Mouse (Mus musculus) cerebellum, adult 18-20 months (tissue): ENCODE measurements around the gene Prpf18.
"Not testable (repeated sequence)": the region's sequence is repeated elsewhere in the genome, so short reads cannot be mapped to it uniquely, and the experiment has no call there.

Experiments
- DNase-seq, 2 experiments: peaks; one replicate each; pipeline ENCODE4 v3.0.0; 2021

The Prpf18 gene

GRCm38 (mm10) chr2:4614276-4614929 is 37.5 kb downstream of the Prpf18 start:
- not testable (repeated sequence) for DNase-seq

GRCm38 (mm10) chr2:4611704-4612103 is 40.2 kb downstream of the Prpf18 start:
- no peak for DNase-seq

- DNase-seq: no peak
Observed at GRCm38 (mm10) chr2:4611295-4611694, 40.6 kb downstream of the Prpf18 start.

GRCm38 (mm10) chr2:4609433-4609832 is 42.5 kb downstream of the Prpf18 start:
- DNase-seq: no peak

GRCm38 (mm10) chr2:4608253-4608652 is 43.7 kb downstream of the Prpf18 start:
- DNase-seq: no peak

GRCm38 (mm10) chr2:4606559-4606958 is 45.4 kb downstream of the Prpf18 start:
- DNase-seq: no peak

GRCm38 (mm10) chr2:4603361-4603945 is 48.5 kb downstream of the Prpf18 start:
- peak in 1 of 2 experiments; percentile 28 for DNase-seq

GRCm38 (mm10) chr2:4601034-4601890 is 50.7 kb downstream of the Prpf18 start:
- DNase-seq: peak; percentile 80 to 83

- DNase-seq: no peak
Observed at GRCm38 (mm10) chr2:4596992-4597391, 54.9 kb downstream of the Prpf18 start.

GRCm38 (mm10) chr2:4593878-4594387 is 58.0 kb downstream of the Prpf18 start:
- DNase-seq: no peak

- DNase-seq: no peak
Observed at GRCm38 (mm10) chr2:4593433-4593832, 58.5 kb downstream of the Prpf18 start.

- no peak for DNase-seq
Observed at GRCm38 (mm10) chr2:4592666-4593065, 59.2 kb downstream of the Prpf18 start.

GRCm38 (mm10) chr2:4591647-4592046 is 60.3 kb downstream of the Prpf18 start:
- no peak for DNase-seq

- DNase-seq: no peak
Observed at GRCm38 (mm10) chr2:4587685-4588409, 64.1 kb downstream of the Prpf18 start.

GRCm38 (mm10) chr2:4586245-4586644 is 65.7 kb downstream of the Prpf18 start:
- DNase-seq: no peak

- no peak for DNase-seq
Observed at GRCm38 (mm10) chr2:4584252-4584651, 67.7 kb downstream of the Prpf18 start.

- DNase-seq: no peak
Observed at GRCm38 (mm10) chr2:4582930-4583329, 69.0 kb downstream of the Prpf18 start.

- DNase-seq: no peak
Observed at GRCm38 (mm10) chr2:4580666-4581065, 71.2 kb downstream of the Prpf18 start.

- DNase-seq: no peak
Observed at GRCm38 (mm10) chr2:4579357-4580068, 72.4 kb downstream of the Prpf18 start.

GRCm38 (mm10) chr2:4578291-4578690 is 73.6 kb downstream of the Prpf18 start:
- no peak for DNase-seq

GRCm38 (mm10) chr2:4575975-4576374 is 75.9 kb downstream of the Prpf18 start:
- DNase-seq: no peak

GRCm38 (mm10) chr2:4575163-4575562 is 76.8 kb downstream of the Prpf18 start:
- DNase-seq: no peak
